Mouse (Mus musculus): ENCODE measurements at regions not wholly inside any gene's neighbourhood (a gene's known extent, or its start where the extent isn't known, plus 50 kb on each side); places are given as distances from the start of the nearest gene placed in this dataset.

GRCm38 (mm10) chr15:53998600-53999290 is 114.0 kb downstream of the Gm7489 start:
- TF ChIP-seq FLI1 (IDR thresholded peaks at IDR 0.05; ENCODE audit: low read length) (no peak), GATA1 (IDR thresholded peaks at IDR 0.05; ENCODE audit: borderline replicate concordance, low read length) (no peak)

Data from megakaryocyte, embryonic 14.5 days (primary cell).